Mouse (Mus musculus) Muller cell, postnatal 12 days (primary cell): ENCODE data around the gene Prr15.
A peak's percentile ranks its signal among the peaks of the same experiment; 100 is the strongest.

Source experiments
- DNase-seq: peaks from one replicate; pipeline ENCODE4 v3.0.0-alpha.2; 2015; ENCODE audit errors: inconsistent ontology term

The Prr15 gene

DNA sequence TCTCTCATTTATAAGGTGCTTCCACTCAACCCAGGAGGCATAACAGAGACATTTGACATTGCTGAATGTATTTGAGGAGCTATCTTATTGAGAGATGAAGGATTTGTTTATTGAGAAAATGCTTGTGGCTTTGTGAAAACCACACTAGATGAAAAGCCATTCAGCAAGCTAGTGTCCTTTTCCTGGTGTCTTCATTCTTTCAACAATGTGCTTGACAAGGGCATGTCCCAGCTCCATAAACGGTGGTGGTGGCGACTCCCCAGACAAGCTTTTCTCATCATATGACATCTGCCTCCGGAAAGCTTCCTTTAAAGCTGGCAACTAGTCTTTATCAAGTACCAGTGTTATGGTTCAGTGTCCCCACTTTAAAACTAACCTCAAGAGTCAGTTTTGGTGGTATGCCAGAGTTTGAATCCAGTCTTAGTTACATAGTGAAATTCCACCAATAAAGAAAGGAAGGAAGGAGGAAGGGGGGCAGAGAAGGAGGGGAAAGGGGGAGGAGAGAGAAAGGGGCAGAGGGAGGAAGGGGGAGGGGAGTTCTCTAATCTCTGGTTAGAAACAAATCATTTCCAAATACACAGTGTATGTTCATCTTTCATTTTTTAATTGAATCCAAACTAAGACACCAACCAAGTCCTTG, at the start of gene Prr15:
Prr15 (plus strand) TSS at position 590 of the 640 bp plus-strand sequence.
- DNase-seq = peak; percentile 70

DNA sequence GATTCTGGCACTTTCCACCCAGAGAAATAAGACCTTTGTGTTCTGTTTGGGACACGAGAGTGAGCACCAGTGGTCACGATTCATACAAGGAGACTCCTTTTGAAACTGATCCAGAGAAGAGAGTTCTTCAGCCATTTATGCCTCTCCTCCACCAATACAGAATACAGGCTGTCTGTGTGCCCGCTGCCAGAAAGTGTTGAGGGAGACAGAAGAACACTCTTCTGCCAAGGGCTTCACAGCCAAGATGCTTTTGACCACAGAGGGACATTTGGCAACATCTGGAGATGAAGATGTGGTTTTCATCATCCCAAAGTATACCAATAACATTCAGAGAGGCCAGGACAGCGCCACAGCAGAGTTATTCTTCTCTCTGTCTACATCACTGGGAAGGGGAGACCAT, 48.4 kb upstream of the Prr15 start:
- no peak for DNase-seq

DNA sequence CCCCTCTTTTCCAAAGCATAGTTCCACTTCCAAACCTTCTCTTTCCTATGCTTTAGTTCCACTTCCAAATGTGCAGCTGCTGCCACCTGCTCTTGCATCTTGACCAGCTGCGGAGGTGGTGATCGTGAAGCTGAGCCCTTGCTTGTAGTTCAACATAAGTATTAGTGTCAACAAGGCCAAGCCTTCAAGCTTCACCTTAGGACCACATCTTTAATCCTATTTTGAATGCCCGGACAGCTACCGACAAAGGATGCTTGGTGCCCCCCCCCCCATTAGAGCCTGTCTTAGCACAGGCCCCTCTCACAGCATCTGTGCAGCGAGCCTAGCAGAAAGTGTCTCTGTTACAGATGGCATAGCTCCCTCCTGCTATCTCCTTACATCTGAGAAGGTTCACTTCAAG, 47.8 kb upstream of the Prr15 start:
- no peak for DNase-seq

DNA sequence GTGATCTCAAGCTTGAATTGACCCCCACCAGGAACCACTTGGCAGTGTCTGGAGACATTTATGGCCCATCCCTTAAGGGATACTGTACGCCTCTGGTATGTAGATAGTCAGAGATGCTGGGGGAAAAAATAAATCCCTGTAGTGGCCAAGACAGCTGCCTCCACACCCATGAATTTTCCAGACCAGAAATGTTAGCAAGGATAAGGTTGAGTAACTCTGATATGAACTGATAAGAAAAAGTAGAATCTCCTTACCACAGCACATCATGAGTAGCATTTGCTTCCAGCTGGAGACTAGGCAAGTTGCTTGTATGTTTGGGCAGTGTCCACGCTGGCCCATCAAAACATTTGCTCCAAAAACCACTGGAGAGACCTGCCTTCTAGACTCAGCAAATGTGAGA, 47.0 kb upstream of the Prr15 start:
- no peak for DNase-seq

DNA sequence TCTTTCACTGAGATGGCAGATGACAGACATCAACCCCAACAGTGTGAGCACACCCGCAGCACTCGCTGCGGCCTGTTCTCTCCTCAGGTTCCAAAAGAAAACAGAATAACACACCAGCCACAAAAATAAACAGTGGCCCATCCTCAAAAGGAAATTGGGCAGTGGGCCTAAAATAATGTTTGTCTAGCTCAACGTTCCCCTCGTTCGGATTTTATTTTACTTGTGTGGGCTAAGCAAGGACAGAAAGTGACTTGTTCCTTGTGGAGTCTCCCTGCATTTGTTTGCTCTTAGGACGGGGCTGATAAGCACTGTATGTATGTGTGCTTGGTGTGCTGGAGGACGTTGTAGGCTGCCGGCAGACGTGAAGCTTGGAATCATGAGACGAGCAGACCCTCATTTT, 46.2 kb upstream of the Prr15 start:
- no peak for DNase-seq

DNA sequence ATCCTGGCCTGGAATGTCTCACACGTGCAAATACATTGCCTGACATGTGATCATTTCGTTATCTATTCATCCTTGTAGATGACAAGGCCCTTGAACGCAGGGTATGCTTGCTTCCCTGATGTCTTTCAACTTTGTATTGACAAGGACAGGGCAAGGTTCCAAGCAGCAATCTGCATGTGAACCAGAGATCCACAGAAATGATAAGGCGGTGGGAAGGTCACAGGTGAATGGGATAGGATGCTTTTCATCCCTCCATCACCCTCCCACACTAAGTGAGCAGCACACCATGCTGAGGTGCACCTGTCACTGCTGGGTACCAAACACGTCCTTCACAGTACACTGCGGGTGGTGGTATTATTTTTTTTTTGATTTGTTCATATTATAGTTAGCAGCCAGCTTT, 45.4 kb upstream of the Prr15 start:
- no peak for DNase-seq

DNA sequence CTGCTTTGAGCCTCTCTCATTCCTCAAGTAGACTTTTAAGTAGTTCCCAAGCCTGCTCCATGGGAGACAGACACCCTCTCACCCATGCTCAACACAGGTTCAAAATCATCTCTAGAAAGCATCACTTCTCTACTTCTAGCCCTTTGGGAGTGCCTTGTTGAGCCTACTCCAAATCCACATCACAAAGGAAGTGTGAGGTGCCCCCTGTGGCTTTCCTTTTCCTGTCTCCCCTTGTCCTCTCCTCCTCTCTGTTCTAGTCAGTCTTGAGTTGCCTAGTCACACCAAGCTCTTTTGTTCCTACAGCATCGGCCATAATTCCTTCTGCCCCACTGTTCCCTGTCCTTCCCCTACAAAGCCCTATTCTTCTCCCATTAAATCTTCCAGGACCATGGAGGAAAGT, 42.3 kb upstream of the Prr15 start:
- DNase-seq = no peak

DNA sequence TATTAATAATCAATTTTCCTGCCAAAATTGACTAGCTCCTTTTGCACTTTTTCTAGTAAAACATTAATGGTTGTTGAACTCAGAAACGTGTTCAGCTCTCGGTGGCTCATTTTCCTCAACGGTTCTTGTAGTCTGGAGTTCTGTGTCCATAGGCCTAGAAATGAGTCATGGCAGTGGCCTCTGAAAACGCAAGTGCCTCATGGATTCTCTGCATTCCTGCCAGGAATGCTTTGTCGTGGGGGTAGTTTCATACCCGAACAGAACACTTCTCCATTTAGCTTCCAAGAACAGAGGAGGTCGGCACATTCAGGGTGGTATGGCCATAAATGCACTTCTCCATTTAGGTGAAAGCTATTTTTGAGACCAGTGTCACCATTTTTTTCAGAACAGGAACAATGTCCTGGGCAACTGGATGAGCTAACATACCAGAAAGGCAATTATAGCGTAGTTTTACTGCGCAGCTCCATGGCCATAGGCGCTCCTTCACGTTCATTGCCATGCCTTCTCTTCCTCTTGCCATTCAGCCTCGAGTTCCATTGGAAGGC, 41.4 kb upstream of the Prr15 start:
- DNase-seq = peak; percentile 29

DNA sequence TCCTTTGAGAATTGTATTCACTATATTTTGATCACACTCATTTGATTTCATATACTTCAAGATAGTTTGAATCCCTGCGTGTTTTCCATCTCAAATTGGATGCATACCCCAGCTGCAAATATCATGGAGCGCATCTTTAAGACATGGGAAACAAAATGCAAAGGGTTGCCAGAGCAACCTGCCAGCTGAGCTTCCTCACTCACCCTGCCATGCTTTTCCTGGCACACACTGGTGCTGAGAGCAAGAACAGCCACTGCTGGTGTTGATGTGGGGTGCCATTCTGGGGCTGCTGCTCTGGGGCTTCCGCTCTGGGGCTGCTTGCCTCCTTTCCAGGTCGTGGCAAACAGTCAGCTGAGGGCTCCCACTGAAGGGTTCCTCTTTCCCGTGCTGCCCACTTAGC, 38.8 kb upstream of the Prr15 start:
- no peak for DNase-seq

DNA sequence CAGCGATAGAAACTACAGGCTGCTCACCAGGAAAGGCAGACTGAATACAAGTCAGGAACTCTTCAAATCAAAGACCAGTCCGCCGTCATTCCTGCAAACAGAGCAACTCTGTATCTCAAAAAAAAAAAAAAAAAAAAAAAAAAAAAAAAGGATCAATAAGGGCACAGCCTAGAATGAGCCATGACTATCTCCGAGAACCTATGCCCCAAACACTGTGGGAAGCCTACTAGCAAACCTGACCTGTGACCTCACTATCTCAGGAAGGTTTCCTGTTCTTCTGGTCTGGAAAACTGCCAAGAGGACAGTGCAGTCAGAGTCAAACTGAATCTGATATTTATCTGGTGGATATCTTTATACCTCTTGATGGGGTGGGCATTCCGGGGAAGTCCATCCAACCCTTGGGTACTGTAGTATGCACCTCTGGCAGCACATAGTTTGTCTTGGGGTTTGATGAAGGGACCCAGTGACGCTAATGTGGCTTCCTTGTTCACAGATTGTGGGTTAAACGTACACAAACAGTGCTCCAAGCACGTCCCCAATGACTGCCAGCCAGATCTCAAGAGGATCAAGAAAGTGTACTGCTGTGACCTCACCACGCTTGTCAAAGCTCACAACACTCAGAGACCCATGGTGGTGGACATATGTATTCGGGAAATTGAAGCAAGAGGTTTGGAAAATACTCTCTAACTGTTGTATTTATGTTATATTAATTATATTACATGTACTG, 35.7 kb upstream of the Prr15 start:
- no peak for DNase-seq

DNA sequence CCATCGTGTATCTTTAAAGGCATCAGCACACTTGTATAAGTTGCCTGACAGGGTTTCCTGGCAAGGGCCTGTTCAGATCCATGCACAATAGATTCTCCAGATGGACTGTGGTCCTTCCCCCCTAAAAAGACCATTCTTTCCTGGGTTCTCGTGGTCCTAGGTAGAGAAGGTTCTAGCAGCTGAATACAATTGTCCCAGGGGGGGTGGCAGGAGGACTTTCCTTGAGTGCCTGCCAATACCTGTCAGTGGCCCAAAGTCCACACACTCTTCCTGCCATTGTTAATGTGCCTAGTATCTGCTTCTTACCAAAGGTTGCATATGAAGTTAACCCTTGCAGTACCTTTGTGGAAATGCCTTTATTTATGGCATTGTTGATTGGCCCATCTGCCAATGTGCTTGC, 28.4 kb upstream of the Prr15 start:
- DNase-seq = no peak

DNA sequence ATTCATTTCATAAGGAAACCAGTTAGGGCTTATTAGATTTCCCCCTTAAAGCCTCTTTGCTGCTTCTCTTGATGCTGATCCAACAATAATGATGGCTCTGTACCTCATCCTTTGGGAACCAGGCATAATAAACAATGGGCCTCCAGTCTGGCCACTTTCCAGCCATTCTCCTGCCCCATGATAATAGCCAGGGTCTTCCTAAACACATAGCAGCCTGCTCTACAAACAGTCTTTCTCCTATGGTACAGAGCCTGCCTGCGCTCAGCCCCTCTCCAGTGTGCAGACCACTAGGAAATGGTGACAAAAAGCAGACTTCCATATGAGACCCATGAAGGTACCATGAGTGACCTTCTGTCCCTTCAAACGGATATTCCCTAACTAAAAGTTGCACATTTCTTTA, 26.2 kb upstream of the Prr15 start:
- no peak for DNase-seq

DNA sequence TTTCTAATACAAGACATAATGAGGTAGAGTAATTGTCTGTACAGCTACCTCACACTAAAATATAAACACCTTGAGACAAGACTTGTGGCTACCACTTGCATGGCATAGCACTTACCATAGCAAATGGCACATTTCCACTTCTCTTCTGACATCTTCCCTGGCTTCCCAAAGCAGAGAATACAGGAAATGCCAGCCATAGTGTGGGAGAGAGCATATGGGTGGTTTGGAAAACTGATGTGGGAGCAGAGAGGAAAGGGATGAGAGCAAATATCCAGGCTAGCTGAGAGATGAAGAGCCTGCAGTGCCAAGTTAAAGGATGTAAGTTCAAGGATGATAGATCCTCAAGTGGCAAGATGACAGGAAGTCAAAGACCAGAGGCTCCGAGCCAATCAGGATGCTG, 19.9 kb upstream of the Prr15 start:
- no peak for DNase-seq

DNA sequence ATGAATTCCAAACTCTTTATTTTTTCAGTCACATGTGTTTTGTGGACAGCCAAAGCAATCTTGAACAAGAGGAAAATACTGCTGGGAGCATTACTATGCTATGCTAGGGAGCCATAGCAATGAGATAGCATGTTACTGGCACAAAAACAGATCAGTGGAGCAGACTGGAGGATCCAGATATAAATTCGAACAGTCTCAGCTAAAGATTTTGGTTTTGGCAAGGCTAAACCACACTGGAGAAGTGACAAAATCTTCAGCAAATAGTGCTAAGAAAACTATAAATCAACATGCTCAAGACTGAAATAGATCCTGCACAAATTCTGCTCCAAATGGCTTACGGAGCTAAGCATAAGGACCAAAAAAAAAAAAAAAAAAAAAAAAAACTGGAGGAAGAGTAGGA, 12.6 kb upstream of the Prr15 start:
- DNase-seq = no peak

DNA sequence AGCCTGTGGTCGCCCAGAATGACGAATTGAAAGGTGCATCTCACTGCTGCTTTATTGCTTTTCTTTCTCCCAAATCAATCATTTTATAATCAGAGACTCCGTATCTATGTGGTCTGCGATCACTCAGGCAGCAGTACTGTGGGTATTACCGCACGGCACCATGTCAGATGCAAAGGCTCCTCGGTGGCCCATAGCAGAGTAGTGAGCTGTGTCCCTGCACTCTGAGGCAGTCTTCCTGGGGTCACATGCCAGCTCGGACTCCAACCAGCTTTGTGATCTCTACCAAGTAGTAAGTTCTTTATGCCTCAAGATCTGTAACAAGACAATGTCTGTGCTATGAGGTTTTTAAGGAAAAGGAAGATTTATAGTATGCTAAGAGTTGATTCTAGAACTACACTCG, 7.0 kb upstream of the Prr15 start:
- DNase-seq = no peak

DNA sequence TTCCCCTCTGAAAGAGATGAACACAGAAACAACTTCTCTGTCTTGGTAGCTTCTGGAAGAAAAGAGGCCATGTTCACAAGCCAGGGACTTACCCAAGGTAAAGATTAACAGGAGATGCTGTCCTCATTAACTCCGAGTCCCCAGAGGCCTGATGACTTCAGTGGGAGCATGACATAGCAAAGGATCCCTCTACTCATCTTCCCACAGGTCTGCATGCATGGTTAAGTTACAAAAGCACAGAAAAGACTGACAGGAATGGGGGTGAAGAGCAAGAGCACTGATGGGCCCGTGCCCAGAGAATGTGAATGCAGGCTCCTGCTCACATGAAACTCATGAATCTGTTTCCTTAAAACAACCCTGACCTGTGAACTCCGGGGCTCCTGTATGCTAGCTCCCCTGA, 6.4 kb upstream of the Prr15 start:
- DNase-seq = no peak

DNA sequence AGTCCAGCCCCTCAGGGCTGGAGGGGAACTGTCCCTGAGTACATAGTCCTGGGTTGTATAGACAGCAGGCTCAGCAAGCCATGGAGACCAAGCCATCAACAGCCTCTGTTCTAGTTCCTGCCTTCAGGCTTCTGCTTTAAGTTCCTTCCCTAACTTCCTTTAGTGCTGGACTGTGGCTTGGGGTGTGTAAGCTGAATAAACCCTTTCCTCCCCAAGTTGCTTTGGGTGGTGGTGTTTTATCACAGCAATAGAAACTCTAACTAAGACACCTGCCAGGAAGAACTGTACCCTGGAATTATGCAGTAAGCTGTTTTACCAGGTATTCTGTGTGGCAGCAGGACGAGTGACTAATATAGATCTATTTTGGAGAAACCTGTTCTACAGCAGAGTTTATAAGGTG, 5.4 kb upstream of the Prr15 start:
- no peak for DNase-seq

DNA sequence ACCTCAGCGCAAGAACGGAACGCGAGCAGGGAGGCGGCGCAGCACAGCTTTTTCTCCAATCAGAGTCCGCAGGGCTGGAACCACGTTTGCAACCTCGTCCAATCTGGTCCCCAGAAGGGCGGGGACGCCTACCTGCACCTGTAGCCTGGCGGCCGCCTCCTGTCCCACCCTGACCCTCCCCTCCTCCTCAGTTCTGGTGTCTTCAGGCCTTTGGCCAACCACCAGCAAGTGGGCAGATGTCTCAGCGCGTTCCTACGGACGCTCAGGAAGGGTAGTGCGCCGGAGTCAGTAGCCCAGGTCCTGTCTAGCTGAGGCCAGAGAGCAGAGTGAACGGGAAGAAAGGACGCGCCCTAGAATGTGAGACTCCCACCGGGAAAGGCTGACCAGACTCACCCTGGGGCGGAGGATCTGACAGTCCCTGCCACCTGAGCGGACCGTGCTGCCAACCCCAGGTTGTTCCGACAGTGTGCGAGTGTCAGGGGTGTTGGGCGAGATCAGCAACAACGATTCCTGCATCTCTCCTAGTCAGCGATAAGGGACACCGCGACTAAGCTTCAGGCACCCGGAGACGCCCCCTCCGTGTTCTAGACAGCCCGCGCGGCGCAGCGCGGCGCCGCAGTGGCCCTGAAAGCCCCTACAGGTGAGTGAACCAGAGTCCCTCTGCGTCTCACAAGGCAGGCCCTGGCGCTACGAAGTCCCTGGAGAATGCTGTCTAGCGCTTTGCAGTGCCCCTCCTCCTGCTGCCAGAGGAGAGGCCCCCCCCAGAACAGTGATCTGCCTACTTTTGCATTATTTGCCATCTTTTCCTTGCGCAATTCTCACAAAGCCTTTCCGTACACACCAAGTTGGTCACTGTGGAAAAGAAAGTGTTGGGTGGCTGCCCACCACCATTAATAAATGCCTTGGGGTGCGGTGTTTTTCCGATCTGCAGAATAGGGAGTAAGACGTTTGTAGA, 1.3 kb downstream of the Prr15 start:
- peak; percentile 58 for DNase-seq

DNA sequence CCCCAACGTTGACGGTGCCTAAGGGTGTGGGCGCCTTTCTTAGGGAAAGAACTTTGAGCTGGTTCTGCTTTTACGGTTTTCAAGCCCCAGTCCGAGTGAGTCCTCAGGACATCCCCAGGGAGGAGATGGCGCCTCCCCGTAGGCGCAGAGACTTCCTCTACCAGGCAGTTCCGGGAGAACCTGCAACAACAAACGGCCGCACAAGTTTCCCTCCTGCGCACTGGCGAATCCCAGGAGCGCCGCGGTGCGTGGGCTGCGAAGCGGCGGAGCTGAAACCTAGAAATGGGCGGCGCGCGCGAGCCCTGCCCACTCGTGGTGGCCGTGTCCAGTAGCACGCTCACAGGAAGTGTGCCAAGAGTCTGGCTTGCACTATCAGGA, 2.0 kb downstream of the Prr15 start:
- peak; percentile 71 for DNase-seq

DNA sequence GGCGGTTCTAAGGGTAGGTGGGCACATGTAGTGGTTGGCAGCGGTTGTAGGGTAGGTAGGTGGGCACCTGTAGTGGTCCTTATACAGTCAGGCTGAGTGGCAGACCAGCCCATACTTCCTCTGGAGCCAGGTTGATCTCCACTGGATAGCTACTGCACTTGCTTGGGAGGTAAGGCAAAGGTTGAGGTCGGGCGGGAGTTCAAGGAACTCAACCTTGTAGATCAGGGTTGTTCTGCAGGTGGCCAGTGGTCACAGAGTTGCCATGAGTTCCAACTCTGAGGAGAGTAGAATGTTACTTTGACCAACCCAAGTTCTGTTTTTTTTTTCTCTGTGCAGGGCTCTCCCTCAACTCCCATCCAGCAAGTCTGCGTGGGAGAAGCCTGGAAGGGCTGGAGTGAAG, 3.1 kb downstream of the Prr15 start:
- no peak for DNase-seq

DNA sequence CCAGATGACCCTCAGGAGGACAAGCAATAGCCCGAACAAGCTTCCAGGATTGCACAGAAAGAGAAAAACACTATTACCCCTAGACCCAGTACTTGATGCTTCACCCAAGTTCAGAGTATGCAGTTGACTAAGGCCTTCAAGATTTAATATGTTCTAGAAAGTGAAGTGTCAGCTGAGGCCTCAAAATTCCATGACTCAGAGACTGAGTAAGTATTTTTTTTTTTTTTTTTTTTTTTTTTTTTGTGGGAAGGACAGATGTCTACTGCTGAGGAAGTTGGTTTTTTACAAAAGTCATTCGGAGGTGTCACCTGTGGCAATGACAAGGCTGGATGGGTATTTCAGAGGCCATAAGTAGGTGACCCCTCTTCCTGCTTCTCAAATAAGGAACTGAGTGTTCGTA, 4.0 kb downstream of the Prr15 start:
- no peak for DNase-seq

DNA sequence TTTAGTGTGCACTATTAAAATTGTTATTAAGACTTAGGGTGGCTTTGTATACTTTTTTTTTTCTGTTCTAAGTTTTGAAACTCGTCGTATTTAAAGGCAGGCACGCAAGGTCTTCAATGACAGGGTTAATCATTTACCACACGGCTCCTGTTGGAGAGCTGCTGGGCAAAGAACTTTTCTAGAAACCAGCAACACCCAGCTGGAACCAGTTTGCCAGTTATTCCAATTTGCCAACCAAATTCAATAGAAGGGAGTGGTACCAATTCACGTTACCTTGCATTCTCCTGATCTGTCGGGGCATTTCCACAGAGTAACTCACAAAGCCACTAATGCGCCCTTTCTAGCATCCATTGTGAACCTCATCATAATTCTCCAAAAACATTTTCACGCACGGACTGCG, 4.5 kb downstream of the Prr15 start:
- DNase-seq = no peak
